Mouse (Mus musculus) testis, postnatal 14 days (tissue): ENCODE results near the gene Smchd1.
A peak's percentile ranks its signal among the peaks of the same experiment; 100 is the strongest.
"Not testable (repeated sequence)": the region's sequence is repeated elsewhere in the genome, so short reads cannot be mapped to it uniquely, and the experiment has no call there.

Experiments
- DNase-seq: peaks from one replicate; pipeline ENCODE4 v3.0.0; 2021; ENCODE audit warnings: low spot score

The Smchd1 gene

DNA sequence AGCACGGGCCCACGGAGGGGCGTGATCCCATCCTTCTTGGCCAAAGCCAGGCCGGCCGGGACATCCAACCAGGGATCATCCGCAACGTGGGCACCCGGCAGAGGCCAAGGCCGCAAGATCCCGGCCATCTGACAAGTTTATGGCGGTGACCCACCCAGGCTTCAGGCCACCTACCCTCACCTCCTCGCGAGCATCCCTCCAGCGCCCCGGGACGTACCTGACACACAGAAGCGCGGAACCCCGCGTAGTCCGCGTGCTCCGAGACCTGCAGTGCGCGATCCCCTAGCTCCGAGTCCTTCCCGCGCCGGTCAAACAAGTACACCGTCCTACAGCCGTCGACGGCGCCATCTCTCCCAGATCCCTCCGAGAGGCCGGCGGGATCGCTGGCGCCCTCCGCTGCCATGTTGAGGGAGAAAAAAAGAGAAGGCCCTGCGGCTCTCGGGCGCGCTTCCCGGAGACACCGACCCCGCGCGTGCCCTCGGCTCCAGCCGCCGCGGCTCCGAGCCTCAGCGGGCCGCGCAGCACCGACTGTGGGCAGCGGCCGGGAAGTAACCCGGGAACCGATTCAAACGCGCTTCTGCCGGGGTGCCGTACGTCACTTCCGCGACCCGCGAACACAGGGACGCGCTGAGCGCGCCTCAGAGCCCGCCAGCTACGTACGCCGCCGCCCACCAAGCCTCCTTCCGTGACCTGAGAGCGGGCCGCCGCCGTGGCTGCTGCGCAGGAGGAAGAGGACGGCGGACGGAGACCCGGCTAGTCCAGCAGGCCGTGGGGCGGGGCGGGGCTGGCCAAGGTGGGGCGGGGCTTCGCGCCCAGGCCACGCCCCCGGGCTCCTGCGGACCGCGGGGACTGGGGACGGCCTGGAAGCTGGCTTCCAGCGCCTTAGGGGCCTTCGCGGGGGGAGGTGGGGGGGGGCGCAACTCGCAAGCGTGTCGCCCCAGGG is at the start of gene Smchd1:
Gene Smchd1, minus strand, starts transcription at position 582 of the 943 bp plus-strand sequence.
- peak; percentile 94 for DNase-seq

DNA sequence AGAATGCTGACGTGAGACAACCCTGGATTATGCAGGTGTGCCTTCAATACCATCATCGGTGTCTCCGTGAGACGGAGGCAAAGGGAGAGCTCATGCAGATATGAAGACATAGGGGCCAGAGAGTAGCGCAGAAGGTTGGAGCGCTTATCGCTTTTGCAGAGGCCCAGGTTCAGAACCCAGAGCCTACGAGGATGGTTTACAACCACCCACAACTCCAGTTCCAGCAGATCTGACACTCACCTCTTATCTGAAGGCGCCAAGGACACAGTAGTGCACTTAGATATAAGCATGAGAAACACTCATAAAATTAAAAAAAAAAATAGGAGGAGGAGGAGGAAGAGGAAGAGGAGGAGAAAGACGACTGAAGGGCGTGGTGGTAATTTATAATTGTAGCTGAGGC is 35.2 kb upstream of the Smchd1 start:
- no peak for DNase-seq

DNA sequence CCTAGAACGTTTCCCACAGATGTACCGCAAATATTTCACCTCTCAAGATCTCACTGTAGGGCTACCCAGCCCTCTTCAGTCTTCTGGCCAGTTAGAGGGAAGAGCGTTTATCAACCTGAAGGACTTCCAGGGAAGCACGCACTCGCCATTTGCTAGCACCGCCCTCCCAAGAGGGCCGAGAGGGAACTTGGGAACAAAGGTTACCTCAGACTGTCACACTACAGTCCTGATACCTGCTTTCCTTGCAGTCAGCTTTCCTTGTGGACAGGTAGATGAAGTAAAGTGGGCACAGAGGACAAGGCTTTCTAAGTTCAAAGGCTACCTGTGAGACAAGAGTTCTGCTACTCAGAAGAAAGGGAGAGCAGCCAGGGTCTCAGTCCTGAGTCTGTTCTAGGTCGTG is 31.7 kb upstream of the Smchd1 start:
- no peak for DNase-seq

DNA sequence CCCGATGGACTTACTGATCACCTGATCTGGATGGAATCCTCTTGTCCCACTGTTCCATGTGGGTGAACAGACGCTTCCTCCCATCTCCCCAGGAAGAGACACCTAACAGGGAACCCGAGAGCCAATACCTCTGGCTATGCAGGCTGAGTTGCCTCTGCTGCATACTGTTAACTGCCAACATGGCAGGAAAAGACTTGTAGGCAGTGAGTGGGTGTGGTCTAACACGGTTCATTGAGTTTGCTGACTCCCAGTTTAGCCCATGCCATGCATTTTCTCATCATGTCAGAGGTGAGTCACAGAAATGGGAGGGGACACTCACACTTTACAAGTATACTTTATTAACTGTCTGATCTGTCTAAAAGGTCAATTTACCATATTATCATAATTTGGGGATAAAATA is 20.6 kb upstream of the Smchd1 start:
- no peak for DNase-seq

DNA sequence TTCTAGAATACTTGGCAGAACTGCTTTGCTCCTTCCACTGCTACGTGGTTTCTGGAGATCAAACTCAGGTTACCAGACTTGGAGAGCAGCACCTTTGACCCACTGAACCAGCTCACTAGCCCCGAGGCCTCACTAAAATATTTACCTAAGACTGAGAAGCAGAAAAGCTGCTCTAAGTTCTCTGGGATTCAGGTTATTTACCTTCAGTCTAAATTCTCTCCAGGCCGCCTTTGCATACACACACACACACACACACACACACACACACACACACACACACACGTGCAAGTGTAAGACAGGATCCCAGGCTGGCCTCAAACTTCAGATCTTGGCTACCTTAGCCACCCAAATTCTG is 16.2 kb upstream of the Smchd1 start:
- no peak for DNase-seq

DNA sequence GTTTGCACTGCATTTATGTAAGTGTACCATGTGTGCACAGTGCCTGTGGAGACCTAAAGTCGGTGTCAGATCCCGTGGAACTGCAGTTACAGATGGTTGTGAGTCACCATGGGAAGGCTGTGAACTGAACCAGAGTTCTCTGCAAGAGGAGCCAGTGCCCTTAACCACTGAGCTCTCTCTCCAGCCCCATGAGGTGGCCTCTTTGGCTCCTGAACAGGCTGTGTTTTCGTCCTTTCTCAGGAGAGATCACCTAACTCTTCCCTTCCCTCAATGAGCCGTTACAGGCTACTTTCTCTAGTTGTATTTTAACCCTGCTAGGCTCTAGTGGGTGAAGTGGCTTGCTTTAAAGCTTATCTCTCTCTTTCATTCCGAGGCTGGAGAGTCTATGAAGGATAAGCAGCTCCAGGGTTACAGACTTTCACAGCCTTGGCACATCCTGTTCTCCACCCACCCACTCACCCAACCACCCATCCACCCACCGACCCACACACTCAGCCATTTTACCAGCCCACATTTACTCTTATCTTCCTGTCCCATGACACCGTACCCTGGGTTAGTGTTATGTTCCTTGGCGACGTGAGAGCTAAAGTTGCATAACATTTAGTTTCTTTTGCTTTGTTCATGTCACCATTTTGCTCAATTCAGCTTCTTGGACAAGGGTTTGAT is 15.7 kb upstream of the Smchd1 start:
- no peak for DNase-seq

DNA sequence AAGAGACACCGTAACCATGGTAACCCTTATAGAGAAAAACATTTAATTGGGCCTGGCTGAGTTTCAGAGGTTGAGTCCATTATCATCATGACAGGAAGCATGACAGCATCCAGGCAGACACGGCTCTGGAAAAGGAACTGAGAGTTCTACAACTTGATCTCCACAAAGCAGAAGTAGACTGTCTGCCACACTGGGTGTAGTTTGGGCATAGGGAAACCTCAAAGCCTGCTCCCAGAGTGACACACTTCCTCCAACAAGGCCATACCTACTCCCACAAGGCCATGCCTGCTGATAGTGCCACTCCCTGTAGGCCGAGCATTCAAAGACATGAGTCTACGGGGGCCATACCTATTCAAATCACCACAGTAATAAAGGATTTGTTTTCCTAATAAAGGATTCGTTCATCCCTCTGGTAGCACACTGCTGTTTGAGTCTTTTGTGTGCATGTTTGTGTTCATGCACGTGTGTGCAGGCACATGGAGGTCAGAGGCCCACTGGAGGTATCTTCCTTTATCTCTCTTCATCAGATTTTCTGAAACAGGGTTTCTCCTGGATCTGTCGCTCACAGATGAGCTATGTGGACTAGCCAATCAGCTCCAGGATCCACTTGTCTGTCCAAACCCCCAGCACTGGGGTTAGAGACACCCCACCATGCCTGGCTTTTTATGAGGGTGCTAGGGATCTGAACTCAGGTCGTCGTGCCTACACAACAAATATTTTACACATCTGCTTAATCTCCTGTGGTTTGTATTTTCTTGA is 14.7 kb upstream of the Smchd1 start:
- DNase-seq: no peak

DNA sequence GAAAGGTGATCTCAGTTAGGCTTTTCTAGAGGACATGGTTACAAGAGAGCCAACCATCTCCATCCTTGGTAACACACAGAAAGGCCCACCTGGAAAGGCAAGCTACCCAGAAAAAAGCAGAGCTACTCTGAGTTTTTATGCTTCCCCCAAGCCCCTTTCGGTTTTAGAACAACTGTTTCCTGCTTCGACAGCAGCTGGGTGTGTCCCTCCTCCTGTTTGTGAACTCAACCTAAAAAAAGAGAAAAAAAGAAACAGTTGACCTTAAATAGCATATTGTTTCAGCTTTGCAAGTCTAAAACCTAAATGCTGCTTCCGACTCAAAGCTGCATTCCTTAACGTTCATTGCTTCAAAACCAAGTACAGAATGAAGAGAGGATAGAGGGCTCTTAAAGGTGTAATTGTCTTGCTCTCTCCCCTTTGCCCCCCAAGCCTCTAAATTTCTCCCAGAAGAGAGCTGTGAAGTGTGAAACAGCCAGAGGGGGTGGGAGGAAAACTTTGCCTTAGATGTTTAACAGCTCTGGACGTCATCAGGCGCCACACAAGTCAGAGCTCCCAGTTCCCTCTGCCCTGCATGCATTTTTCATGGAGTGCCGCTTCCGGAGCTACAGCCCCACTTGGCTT is 11.2 kb upstream of the Smchd1 start:
- no peak for DNase-seq

DNA sequence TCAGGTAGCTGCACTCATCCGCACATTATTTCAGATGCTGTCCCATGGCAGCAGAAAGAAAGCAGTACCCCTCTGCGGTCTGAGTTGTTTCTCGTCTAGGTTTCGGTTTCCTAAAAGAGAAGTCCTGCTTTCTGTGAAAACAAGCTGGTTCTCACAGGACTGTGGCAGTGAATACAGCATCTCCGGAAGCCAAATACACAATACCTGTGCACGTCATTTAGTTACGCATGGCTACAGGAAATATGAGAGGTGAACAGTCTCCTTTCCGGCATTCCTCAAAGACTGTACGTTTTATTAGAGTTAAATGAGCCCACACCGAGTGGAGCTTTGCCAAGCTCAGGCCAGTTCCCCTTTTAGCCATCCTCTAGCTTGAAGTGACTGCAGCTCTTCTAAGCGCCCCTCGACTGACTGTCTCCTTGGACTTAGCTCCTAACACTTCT is 10.7 kb upstream of the Smchd1 start:
- no peak for DNase-seq

DNA sequence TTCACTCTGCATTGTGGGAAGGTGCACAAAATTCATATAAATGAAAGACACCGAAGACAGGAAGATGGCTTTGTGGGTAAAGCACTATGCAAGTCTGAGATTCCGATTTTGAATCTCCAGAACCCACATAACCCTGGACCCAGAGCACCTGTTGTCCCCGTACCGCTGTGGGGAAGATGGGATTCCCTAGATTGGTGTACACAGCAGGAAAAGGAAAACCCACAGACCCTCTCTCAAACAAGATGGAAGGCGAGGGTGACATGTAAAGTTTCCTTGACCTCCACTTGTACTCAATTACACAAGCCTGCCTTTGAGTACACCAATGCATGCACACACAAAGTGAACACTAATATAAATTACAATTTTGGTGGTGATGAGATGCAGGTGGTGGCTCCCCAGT is 9.6 kb upstream of the Smchd1 start:
- no peak for DNase-seq

DNA sequence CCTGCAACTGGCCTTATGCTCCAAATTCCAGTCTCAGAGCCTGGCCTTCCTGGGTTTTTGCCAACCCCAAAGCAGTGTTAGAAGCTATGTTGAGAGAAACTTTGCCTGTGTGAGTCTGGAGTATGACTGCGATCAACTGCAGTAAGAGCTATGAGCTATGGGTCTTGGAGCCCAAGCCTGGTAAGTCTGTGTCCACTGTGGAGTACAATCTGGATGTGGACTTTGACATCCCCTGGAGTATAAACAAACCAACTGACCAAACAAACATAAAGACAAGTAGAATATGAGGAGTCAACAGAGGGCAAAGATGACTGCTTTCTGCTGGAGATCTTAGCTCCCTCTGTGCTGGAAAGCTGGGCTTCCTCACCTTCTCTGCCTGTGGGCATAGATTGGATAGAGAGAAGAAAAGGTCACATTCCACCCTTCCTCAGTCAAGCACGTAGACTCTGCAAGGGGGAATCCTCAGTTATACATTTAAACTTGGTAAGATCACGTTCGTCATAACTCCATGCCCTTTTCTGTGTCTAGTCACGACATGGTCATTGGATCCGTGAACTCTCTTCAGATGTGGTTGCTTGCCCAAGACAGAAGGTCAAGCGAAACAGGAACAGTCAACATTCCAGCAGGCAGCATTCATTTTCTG is 8.4 kb upstream of the Smchd1 start:
- no peak for DNase-seq

DNA sequence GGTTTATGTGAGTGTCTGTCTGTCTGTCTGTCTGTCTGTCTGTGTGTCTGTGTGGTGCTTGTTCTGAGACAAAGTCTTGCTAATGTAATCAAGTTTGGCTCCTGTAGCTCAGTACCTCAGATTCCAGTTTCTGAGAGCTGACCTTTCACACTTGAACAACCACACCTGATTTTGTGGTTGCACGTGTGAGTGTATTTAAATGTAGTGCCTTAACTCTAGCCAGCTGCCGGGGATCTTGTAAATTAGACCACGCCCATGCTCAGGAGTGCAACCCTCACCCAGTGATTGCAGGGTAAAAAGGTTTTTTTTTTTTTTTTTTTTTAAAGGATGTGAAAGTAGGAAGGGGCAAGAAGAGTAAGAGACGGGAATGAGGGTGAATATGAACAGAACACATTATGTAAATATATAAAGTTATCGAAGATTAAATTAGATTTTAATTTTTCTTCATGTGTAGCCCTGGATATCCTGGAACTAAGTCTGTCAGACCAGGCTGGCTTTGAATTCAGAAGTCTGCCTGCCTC is 4.3 kb upstream of the Smchd1 start:
- no peak for DNase-seq

DNA sequence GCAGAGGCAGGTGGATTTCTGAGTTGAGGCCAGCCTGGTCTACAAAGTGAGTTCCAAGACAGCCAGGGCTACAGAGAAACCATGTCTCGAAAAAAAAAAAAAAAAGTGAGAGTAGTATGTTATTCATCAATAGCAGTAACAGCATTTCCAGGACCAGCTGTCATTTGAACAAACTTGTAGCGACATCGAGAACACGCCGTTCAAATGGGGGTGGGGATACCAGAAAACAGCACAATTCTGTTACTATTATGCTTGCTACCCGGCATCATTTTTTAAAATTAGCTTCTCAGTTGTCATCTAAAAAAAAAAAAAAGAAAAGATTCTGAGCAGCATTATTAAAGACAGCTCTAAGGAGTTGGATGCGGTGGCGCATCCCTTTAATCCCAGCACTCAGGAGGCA is 2.3 kb upstream of the Smchd1 start:
- no peak for DNase-seq

DNA sequence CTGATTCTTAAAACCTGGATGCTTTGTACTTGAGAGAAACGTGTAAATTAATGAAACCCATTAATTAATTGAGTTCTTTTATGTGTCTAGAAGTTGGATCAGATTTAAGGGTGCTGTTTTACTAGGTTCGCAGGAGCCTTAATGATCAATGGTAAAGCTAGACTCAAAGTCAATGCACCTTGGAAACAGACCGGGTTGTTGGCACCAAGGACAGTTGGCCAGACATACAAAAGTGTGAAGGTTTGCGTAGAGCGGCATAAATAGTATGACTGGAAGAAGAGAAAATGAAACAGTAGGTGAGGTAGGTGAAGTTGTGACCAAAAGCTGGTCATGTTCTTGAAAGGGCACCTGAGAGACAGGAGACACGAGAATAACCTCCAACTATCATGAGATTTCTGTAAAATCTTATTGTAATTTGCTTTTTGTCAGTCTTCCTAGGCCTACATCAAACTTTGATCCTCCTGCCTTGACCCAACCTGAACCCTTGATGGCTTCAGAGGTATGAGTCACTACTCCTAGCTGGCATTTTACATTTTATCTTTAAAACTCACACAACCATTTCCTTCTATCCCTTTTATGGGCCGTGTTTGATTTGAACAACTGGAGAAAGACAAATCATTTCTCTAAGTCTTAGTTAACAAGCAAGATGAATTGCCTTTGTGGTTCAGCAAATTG is 1.3 kb upstream of the Smchd1 start:
- no peak for DNase-seq

DNA sequence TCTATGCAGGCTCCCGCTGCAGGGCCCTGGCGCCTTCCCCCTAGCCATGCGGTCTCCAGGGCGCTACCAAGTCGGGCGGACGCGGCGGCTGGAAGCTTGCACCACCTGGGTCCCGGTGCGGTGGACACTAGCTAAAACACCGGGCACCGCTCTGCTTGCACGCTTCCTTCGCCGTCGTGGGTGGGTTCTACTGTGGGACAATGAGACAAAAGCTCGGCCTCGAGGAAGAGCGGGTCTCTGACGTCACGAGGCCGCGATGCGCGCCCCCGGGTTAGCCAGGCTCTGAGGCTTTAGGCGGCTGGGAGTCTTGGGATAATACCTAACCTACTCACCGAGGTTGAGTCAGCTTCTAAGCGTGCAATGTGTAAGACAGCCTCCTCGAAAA is 554 bp upstream of the Smchd1 start:
- peak; percentile 77 for DNase-seq

DNA sequence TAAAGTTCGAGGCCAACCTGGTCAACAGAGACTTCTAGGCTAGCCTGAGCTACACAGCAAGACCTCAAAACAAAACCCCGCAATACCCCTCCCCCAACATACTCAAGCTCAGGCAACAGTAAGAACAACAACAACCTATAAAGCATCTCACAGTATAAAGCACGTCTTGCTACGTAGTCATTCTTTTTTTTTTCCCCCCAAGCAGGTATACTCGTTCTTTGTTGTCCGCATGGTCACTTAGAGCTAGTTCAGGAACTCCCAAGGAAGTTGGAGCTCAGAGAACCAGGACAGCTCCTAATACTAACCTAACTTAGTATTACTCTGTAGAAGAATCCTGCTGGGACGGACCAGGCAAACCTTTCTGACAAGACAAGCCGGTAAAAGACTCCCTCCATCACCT is 1.0 kb downstream of the Smchd1 start:
- DNase-seq: no peak

DNA sequence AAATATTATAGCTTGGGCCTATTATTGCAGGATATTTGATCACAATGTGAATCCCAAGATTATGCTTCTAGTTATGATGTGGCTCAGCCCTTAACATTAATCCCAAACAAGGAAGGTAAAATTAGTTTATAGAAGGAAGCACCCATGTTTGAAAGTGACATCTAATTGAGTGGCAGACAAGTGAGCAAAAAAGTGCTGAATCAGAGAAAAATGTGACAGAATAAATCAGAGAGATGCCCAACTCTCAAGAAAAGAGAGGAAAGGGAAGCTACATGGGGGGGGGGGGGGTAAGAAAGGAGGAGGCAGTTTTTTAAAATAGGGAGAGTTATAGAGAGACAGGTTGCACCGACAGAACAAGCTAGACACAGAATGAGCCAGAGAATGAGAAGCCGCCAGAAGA is 3.9 kb downstream of the Smchd1 start:
- no peak for DNase-seq

DNA sequence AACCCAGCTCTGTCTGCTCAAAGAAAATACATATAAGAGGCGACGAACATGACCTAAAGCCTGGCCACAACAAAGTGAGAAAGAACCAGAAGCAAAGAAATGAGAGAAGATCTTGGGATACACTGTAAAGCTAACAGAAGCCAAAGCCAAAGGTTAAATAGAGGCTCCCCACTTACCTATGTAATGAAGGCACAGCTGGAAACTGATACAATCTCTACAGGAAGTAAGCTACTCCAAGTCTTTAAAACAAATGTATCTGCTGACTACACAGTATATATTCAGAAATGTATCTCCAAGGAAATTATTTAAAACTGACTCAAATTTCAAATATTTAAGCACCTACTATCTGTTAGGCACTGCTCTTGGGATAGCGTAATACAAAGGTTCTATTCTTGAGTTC is 14.8 kb downstream of the Smchd1 start:
- no peak for DNase-seq

DNA sequence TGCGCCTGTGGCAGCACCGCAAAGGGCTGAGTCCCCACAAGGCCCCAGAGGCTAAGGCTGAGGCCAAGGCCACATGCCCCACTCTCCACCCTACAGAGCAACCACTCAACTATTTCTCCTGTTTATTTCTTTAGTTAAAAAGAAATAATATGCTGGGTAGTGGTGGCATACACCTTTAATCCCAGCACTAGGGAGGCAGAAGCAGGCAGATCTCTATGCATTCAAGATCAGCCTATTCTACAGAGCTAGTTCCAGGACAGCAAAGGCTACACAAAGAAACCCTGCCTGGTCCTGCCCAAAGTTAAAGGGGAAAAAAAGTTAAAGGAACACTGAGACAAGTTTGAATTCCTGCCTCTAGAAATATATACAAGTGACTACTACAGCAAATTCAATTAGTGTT is 15.3 kb downstream of the Smchd1 start, which contains the start of gene Gm4707:
Gene Gm4707, minus strand, starts transcription at position 101 of the 400 bp plus-strand sequence.
- no peak for DNase-seq

DNA sequence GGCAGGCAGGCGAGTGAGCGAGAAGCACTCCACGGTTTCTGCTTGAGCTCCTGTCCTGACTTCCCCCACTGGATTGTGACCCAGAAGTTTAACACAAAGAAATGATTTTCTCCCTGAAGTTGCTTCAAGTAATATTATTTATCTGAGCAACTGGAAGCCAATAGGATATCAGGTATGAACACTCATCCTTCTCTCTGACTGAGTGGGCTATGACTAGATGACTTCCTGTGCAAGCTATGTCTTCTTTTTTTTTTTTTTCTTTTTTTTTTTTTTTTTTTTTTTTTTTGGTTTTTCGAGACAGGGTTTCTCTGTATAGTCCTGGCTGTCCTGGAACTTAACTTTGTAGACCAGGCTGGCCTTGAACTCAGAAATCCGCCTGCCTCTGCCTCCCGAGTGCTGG is 17.8 kb downstream of the Smchd1 start:
- DNase-seq: not testable (repeated sequence)

DNA sequence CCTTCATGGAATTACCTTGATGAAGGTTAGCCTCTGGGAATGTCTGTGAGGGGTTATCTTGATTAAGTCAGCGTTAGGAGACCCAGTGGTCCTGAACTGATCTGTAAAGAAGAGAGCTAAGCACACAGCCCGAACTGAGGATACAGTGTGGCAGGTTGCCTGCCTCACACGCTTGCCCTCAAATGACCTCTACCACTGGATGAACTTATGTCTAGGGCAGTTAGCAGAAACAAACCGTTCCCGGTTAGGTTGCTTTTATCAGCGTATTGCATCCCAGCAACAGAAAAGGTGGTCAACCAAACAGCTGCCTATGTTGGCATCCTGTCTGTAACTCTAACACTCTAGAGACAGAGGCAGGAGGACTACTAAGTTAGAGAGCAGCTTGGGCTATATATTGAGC is 30.0 kb downstream of the Smchd1 start:
- DNase-seq: no peak
